Mouse (Mus musculus) midbrain, embryonic 13.5 days (tissue): Measurements from ENCODE around the gene Fam186b. TPM values are rescaled to one million over a fixed set of nuclear protein-coding genes. Genes with fewer than 3 reads are reported as not detected.

Source experiments
- ATAC-seq: fragments of 200-750 bp; cut with Nextera tagmentation; 2 replicates; pipeline ENCODE4 v1.8.0; 2017; ENCODE audit warnings: mild to moderate bottlenecking, moderate TSS enrichment, moderate library complexity
- H3K27ac ChIP-seq: fragments of 300-500 bp; sonication (generic); 2 replicates; pipeline ENCODE4 v1.5.1; 2015; ENCODE audit warnings: inconsistent platforms, mild to moderate bottlenecking, moderate library complexity
- H3K27me3 ChIP-seq: fragments of 300-500 bp; sonication (generic); 2 replicates; pipeline ENCODE4 v1.6.1; 2015; ENCODE audit warnings: mild to moderate bottlenecking, inconsistent platforms
- H3K36me3 ChIP-seq: fragments of 300-500 bp; sonication (generic); 2 replicates; pipeline ENCODE4 v1.6.1; 2015; ENCODE audit warnings: mild to moderate bottlenecking, inconsistent platforms
- H3K4me1 ChIP-seq: fragments of 300-500 bp; sonication (generic); replicated peaks from 2 replicates; pipeline ENCODE4 v1.6.1; 2015; ENCODE audit warnings: inconsistent platforms
- H3K4me2 ChIP-seq: fragments of 300-500 bp; sonication (generic); replicated peaks from 2 replicates; pipeline ENCODE4 v1.6.1; 2015; ENCODE audit warnings: moderate library complexity, mild to moderate bottlenecking, inconsistent platforms
- H3K4me3 ChIP-seq: fragments of 300-500 bp; sonication (generic); replicated peaks from 2 replicates; pipeline ENCODE4 v1.5.1; 2015; ENCODE audit warnings: mild to moderate bottlenecking, inconsistent platforms
- H3K9ac ChIP-seq: fragments of 300-500 bp; sonication (generic); replicated peaks from 2 replicates; pipeline ENCODE4 v1.6.1; 2015; ENCODE audit warnings: mild to moderate bottlenecking, inconsistent platforms
- H3K9me3 ChIP-seq: fragments of 300-500 bp; sonication (generic); 2 replicates; pipeline ENCODE4 v1.6.1; 2016; ENCODE audit warnings: mild to moderate bottlenecking, inconsistent platforms
- WGBS: fragments of 180-500 bp; shearing (Covaris S2); methylation state at CpG from one replicate; pipeline ENCODE4 v1.1.7; 2015; 5-methylcytosine and 5-hydroxymethylcytosine counted together
- polyA plus RNA-seq: library from polyadenylated mRNA; unstranded; fragments of >200 nt; fragmentation: Nextera tagmentation; extraction: Ambion mirVana; gene quantifications from 2 replicates; pipeline ENCODE4 v1.2.1, GENCODE M21; 2015

The Fam186b gene
- polyA plus RNA-seq = 0.35 TPM in 2 replicates

GRCm38 (mm10) chr15:99295484-99295981, at the start of gene Fam186b:
Gene Fam186b (minus strand): TSS chr15:99295888.
- H3K4me2 ChIP-seq = peak within 1 kb of the TSS; percentile 71
- H3K27me3 ChIP-seq = no peaks in the 10 kb centered on the region
- H3K4me1 ChIP-seq = peaks cover 23% of the 10 kb centered on the region
- peak; percentile 74 for ATAC-seq
- H3K9ac ChIP-seq = peak within 1 kb of the TSS; percentile 83
- peak within 1 kb of the TSS; percentile 67 for H3K4me3 ChIP-seq
- H3K36me3 ChIP-seq = 0 out of 2 replicates have a peak, but pooled peaks cover 3% of the 10 kb centered on the region
- peak within 1 kb of the TSS; percentile 91 for H3K27ac ChIP-seq
- no peaks in the 10 kb centered on the region for H3K9me3 ChIP-seq
- WGBS = 2% methylated on average over 13 of the region's 17 CpGs

DNA sequence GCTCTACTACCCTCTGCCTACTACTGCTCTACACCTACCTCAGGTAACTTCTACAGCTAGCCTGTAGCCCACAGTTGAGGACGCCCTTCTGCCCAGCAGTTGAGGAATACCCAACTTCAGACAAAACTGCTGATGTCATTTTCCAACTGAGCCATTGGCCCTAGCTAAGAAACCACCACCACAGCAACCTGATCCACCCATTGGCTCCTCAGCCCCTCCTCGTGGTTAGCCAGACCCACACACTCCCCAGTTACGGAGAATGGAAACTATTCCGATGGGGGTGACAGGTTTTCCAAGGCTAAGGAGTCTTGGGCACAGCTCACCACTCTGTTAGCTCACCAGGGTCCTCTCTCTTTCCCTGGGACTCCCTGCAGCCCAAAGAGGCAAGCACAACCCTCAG, 49.3 kb upstream of the Fam186b start:
- Histone ChIP-seq H3K9me3 (no peaks in the 10 kb centered on the region), H3K36me3 (no peaks in the 10 kb centered on the region), H3K4me3 (no peak overlapping the region), H3K4me2 (no peak overlapping the region), H3K27ac (no peak overlapping the region), H3K9ac (no peak overlapping the region), H3K4me1 (peaks cover 17% of the 10 kb centered on the region), H3K27me3 (no peaks in the 10 kb centered on the region)
- WGBS = 80% methylated on average over 4 of the region's 4 CpGs
- no peak for ATAC-seq

DNA sequence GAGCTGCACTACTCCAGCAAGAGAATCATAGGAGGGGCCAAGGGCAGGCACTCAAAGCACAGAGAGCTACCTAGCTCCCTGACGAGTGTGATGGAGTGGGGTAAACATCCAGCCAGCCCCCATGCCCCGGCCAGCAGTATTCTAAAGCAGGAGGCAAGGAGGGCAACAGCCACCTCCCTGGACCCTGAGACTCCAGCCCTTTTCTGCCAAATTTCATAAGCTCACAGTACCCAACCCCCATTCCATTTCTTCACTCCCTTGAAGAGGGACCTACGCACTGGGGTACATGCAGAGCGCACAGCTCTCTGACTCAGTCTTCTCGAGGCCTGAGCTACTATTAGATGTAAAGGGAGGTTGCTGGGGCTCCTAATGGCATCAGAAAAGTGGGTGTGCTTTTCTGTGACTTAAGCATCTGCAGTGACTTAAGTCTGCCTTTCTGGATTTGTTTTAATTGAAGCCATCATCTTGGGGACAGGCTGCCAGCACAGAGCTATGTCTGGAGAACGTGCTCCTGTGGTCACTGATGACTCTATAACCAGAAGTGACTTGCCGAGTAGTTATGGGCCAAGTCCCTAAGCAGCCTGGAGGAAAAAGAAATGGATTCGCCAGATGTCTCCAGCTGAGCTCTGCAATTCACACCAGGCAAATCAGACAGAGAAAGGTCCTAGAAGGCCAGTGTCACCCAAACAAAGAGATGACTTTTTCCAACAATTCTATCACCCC, 48.6 kb upstream of the Fam186b start:
- WGBS = 75% methylated on average over 8 of the region's 8 CpGs

DNA sequence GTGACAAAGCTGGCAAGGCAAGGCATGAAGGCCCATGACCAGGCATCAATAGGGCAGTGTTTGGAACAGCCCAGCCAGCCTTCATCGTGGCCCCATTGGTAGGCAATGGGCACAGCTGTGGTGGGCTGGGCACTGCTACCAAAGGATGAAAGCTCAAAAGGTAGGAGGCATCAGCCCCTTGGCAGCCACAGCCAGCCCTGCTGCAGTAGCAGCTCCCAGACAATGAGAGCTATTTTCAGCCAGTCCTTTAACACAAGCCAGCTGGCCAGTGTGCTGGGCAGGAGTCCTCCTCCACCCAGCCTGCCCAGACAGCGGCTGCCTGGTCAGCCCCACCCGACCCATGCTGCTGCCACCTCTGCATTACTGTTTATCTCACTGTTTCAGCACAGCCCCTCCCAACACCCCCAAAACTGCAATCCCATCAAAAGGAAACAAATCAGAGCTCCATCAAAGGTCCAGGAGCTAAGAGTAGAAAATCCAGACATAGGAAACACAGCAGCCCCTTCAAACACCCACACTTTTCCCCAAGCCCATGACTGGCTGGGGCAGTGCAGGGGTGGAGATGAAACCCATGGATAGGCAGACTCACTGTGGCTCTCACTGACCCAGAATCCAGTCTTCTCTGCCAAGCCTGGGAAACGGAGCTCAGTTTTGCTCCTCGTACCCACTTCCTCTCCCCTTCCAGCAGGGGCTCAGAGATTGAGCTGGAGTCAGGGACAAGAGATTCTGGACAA, 47.9 kb upstream of the Fam186b start:
- no peak overlapping the region for H3K4me3 ChIP-seq
- H3K27ac ChIP-seq = peak overlapping the region; percentile 22; the same call in 1 of the 2 replicates
- H3K4me1 ChIP-seq = peaks cover 21% of the 10 kb centered on the region
- no peak overlapping the region for H3K9ac ChIP-seq
- H3K9me3 ChIP-seq = no peaks in the 10 kb centered on the region
- no peaks in the 10 kb centered on the region for H3K36me3 ChIP-seq
- WGBS = 68% methylated on average over 5 of the region's 5 CpGs
- H3K27me3 ChIP-seq = no peaks in the 10 kb centered on the region
- H3K4me2 ChIP-seq = no peak overlapping the region
- no peak for ATAC-seq

More for the DNA sequence above, 48.6 kb upstream of the Fam186b start:
- no peak overlapping the region for H3K4me3 ChIP-seq
- ATAC-seq = no peak
- peak overlapping the region; percentile 22; the same call in 1 of the 2 replicates for H3K27ac ChIP-seq
- peaks cover 21% of the 10 kb centered on the region for H3K4me1 ChIP-seq
- H3K9ac ChIP-seq = no peak overlapping the region
- no peak overlapping the region for H3K4me2 ChIP-seq
- H3K9me3 ChIP-seq = no peaks in the 10 kb centered on the region
- no peaks in the 10 kb centered on the region for H3K27me3 ChIP-seq
- H3K36me3 ChIP-seq = no peaks in the 10 kb centered on the region

- Histone ChIP-seq H3K9me3 (no peaks in the 10 kb centered on the region), H3K4me1 (peaks cover 21% of the 10 kb centered on the region), H3K4me2 (no peak overlapping the region), H3K4me3 (no peak overlapping the region), H3K36me3 (no peaks in the 10 kb centered on the region), H3K27me3 (no peaks in the 10 kb centered on the region), H3K9ac (no peak overlapping the region), H3K27ac (no peak overlapping the region)
- WGBS = 49% methylated on average over 9 of the region's 9 CpGs
- no peak for ATAC-seq
These were observed 46.7 kb upstream of the Fam186b start for GRCm38 (mm10) chr15:99342194-99342981.

DNA sequence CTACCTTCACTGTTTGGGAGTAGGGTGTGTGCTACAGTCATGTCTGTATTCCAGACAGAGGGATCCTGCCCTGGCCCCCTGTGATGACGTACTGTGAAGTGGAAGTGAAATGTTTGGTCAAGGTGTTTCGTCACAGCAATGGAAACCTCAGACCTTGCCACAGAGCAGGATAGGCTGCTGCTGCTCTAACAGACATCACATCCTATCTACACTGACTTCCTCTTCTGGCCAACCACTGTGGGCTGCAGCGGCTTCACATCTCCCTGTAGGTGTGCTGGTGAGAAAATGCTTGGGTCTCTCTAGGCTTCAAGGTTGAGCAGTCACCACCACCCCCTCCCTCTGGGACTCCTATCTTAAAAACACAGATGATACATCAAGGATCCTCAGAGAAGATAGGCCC, 45.4 kb upstream of the Fam186b start:
- no peak overlapping the region for H3K4me3 ChIP-seq
- 93% methylated on average over 3 of the region's 3 CpGs for WGBS

GRCm38 (mm10) chr15:99339669-99340068, 44.0 kb upstream of the Fam186b start:
- H3K4me2 ChIP-seq = no peak overlapping the region
- no peak overlapping the region for H3K27ac ChIP-seq
- ATAC-seq = no peak
- H3K4me1 ChIP-seq = peaks cover 21% of the 10 kb centered on the region
- 0 out of 2 replicates have a peak, but pooled peaks cover 3% of the 10 kb centered on the region for H3K36me3 ChIP-seq
- 62% methylated on average over 6 of the region's 6 CpGs for WGBS
- H3K9ac ChIP-seq = no peak overlapping the region
- H3K9me3 ChIP-seq = no peaks in the 10 kb centered on the region
- no peaks in the 10 kb centered on the region for H3K27me3 ChIP-seq
- H3K4me3 ChIP-seq = no peak overlapping the region

More for the DNA sequence above, 45.4 kb upstream of the Fam186b start:
- no peaks in the 10 kb centered on the region for H3K9me3 ChIP-seq
- no peak overlapping the region for H3K4me2 ChIP-seq
- no peaks in the 10 kb centered on the region for H3K36me3 ChIP-seq
- H3K27ac ChIP-seq = no peak overlapping the region
- H3K4me1 ChIP-seq = peaks cover 21% of the 10 kb centered on the region
- no peak for ATAC-seq
- no peak overlapping the region for H3K9ac ChIP-seq
- no peaks in the 10 kb centered on the region for H3K27me3 ChIP-seq

DNA sequence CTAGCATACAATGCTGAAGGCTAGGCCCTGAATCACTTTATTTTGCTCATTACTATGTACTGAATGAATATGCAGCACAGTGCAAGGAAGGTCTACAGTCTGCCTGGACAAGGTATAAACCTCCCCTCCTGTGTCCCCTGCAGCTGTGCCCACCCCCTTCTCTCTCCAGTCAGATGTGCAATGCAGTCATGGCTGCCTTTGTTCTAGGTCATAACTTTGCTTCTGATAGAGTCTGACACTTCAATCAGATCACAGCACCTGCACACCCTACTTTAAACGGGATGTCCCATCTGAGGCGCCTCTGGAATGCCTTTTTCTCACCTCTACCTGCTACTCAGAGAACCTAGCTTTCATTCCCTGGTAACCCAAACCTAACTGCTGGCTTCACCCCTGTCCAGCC, 43.2 kb upstream of the Fam186b start:
- Histone ChIP-seq H3K4me3 (no peak overlapping the region), H3K36me3 (0 out of 2 replicates have a peak, but pooled peaks cover 4% of the 10 kb centered on the region), H3K9me3 (no peaks in the 10 kb centered on the region), H3K9ac (no peak overlapping the region), H3K4me1 (peaks cover 20% of the 10 kb centered on the region), H3K4me2 (no peak overlapping the region), H3K27ac (no peak overlapping the region), H3K27me3 (no peaks in the 10 kb centered on the region)
- 79% methylated on average over 2 of the region's 2 CpGs for WGBS
- ATAC-seq = no peak

GRCm38 (mm10) chr15:99335801-99336320, 40.2 kb upstream of the Fam186b start:
- Histone ChIP-seq H3K4me3 (no peak overlapping the region), H3K9ac (no peak overlapping the region), H3K36me3 (0 out of 2 replicates have a peak, but pooled peaks cover 4% of the 10 kb centered on the region), H3K27ac (no peak overlapping the region), H3K4me2 (no peak overlapping the region), H3K9me3 (no peaks in the 10 kb centered on the region), H3K4me1 (peaks cover 4% of the 10 kb centered on the region; the same call in 1 of the 2 replicates), H3K27me3 (no peaks in the 10 kb centered on the region)
- 87% methylated on average over 8 of the region's 8 CpGs for WGBS
- no peak for ATAC-seq

DNA sequence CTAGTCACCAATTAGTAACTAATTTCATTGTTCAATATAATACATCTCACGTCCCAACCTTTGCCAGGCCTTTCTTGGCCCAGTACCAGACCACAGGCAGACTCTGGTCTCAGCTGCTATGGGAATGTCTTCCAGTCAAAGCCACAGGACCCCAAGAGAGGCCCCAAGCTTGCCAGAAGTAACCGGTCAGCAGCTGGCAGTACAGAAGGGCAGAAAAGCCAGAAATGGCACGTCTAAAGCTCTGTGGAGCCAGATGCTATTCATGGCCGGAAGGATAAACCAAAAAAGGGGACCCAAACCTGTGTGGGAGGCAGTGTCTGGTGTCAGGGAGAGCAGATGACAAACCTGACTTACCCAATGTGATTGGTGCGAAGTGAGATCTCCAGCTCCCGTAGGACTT, 38.8 kb upstream of the Fam186b start:
- Histone ChIP-seq H3K4me3 (no peak overlapping the region), H3K27me3 (no peaks in the 10 kb centered on the region), H3K9me3 (no peaks in the 10 kb centered on the region), H3K36me3 (0 out of 2 replicates have a peak, but pooled peaks cover 4% of the 10 kb centered on the region), H3K27ac (peak overlapping the region; percentile 14; the same call in 1 of the 2 replicates), H3K4me2 (no peak overlapping the region), H3K9ac (no peak overlapping the region), H3K4me1 (peaks cover under 1% of the 10 kb centered on the region; the same call in 1 of the 2 replicates)
- 84% methylated on average over 6 of the region's 6 CpGs for WGBS
- no peak for ATAC-seq

DNA sequence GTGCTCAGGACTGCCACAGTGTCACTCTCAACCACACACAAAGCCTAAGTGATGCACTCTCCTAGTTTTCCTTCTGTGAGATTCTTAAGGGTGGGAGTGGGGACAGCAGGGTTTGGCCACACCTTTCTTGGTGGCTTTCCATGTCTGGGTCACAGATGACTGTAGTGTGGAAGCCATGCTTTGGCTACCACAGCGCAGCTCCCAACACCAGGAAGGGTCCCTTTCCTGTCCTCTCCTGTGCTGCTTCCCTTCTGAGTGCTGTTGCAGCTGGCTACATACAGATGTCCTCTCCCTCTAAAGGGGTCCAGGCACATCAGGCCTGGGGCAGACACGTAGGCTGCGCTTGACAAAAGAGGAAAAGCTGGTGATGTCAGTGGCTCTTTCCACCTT, 38.0 kb upstream of the Fam186b start:
- Histone ChIP-seq H3K27me3 (no peaks in the 10 kb centered on the region), H3K36me3 (peaks cover 12% of the 10 kb centered on the region), H3K9me3 (no peaks in the 10 kb centered on the region), H3K4me3 (no peak overlapping the region), H3K4me1 (no peaks in the 10 kb centered on the region; the same call in 1 of the 2 replicates), H3K9ac (no peak overlapping the region), H3K4me2 (no peak overlapping the region), H3K27ac (peak overlapping the region; percentile 66)
- ATAC-seq = no peak
- WGBS = 88% methylated on average over 3 of the region's 3 CpGs
